Mouse (Mus musculus) urinary bladder, adult 18-20 months (tissue): ENCODE results near the gene H2-M10.1.
"Not testable (repeated sequence)": the region's sequence is repeated elsewhere in the genome, so short reads cannot be mapped to it uniquely, and the experiment has no call there.

Experiments
- DNase-seq, 2 experiments: peaks; one replicate each; pipeline ENCODE4 v3.0.0; 2022; ENCODE audit warnings: low spot score in 2 of 2, mixed read lengths in 2 of 2

The H2-M10.1 gene

DNA sequence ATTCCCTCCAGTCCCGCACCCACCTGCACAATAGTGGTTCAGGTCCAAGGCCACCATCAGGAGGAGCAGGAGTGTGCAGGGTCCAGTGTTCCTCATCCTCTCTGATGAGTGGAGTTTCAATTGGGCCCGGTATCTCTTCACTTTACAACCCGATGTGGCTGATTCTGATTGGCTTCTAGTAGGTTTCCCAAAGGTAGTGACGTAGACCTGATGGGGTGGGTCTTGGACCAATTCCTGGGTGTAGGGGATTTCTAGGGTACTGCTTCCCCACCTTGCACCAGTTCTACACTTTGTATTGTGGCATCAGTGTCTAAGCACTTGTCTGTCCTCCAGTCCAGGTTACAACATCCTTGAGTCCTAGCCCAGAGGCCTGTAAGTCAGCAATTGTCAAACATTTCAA, at the start of gene H2-M10.1:
Gene H2-M10.1 (minus strand): TSS at position 101 of the 400 bp plus-strand sequence.
- no peak for DNase-seq

DNA sequence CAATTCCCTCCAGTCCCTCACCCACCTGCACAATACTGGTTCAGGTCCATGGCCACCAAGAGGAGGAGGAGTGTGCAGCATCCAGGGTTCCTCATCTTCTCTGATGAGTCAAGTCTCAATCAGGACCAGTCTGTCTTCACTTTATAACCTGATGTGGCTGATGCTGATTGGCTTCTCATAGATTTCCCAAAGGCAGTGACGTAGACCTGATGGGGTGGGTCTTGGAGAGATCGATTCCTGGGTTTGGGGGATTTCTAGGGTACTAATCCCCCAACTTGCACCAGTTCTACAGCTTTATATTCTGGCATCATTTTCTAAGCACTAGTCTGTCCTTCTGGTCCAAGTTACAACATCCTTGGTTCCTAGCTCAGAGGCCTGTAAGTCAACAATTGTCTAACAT, 42.4 kb upstream of the H2-M10.1 start, which contains the start of gene H2-M10.3:
Gene H2-M10.3 (minus strand): TSS at position 101 of the 400 bp plus-strand sequence.
- DNase-seq: not testable (repeated sequence)

DNA sequence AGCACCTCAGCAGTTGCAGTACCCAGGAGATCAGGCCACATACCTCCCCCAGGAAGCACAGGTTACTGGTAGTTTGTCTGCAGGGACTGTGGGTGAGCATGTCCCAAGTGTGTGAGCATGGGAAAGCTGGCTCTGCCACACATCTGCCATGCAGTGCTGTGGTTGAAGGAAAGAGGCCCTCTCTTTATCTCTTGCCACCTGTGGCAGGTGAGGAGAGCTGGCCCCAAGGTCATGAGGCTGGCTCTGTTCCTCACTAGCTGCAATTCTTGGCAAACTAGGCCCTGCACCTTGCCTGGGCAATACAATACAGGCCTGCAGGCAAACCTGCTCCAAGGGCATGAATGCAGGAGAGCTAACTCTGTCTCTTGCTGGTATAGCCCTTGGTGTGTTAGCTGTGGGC, 36.4 kb upstream of the H2-M10.1 start:
- DNase-seq: not testable (repeated sequence)

DNA sequence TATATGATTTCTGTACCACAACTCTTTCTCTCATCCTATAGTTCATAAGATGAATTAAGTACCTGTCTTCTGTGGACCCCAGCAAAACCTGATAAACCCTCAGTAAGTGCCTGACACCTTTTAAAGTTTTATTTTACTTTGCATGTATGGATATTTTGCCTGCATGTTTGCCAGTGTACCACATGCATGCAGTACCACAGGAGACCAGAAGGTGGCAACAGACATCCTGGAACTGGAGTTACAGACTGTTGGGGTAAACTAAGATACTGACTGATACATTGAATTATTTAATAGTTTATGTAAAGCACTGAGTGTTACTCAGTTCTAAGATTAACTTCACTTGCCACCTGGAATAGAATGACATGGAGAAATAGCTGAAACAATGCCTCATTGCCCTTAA, 31.6 kb upstream of the H2-M10.1 start:
- peak; percentile 11 to 18 for DNase-seq

DNA sequence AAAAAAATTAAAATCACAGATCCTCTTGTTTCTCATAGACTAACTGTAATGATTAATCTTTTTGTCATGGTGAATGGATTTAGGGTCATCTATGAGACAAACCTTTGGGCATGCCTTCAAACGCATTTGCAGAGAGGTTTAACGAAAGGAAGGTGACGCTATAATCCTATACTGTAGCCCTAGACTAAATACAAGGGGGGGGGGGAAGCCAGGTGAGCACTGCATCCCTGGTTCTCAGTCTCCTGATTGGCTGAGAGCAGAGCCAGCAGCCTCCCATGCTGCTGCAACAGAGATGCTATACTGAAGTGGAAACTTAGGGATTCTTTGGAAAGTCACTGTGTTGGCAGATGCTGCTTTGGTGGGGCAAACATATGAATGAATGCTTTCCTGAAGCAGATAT, 29.8 kb upstream of the H2-M10.1 start:
- no peak for DNase-seq

DNA sequence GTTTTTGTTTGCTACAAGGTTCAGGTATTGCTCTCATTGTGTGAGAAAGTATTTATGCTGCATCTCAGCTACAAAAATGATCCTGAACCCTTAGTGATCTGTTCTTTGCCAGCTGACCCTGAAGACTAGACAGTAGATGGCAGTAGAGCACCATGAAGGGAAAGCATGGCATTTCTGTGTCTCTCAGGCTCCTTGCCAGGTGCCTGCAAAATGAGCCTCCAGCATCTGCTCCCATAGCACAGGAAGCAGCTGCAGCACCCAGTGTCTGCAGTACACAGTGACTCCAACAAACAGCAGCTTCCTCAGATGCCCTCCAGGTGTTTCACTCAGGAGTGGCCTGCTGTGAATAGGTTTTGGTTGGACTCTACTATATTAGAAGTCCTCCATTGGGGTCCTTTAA, 29.4 kb upstream of the H2-M10.1 start:
- DNase-seq: peak in 1 of 2 experiments; percentile 4

DNA sequence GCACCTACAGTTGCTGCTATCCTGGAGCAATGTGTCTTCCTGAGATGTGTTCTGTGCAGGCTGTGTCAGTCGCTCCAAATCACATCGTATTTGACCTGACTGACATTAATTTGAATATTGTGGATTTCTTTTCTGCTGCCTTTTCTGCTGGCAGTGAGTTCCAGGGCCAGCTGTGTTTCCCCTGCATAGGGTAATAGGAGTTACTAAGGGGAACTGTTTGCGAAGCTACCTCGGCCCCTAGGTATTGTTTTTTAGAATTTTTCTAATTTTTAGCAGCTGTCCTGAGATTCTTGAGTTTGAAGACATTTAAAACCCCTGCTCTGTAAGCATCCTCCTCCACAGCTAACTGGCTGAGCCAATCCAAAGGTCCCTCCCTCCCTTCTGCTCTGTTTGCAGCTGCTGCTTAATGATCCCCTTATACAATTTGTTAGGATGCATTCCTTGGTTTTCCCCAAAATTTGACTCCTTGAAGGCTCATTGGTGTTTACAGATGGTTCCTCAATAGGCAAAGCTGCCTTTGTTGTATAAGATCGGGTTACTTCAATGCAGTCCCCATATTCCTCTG, 10.2 kb downstream of the H2-M10.1 start:
- no peak for DNase-seq

DNA sequence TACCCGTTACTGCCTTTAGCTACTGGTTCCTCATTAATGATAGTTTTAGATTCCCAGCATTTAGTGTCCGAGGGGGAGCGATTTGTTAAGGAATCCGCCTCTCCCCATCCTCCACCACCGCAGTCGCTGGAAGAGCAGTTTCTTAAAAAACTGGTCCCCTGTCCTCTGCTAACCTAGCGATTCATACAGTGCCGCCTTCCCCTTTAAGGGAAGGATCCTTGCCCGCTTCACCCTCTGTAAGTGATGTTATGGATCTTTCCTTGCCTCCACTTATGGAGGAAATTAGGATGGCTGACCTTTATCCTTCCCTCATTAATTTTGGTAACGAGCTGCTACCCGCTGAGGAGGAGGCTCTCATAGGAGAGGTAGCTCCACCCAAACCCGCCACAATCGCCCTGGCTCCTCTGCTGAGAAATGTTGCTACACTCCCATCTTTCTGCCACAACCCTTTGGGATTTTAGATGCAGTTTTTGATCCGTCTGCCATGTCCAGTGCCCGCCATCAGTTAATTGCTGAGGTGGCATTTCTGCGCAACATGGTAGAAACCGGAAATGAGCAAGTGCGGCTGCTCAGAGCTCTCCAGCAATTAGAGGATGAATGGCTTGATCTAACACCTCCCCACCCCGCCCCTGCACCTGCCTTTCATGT, 10.8 kb downstream of the H2-M10.1 start:
- DNase-seq: peak; percentile 6 to 35

DNA sequence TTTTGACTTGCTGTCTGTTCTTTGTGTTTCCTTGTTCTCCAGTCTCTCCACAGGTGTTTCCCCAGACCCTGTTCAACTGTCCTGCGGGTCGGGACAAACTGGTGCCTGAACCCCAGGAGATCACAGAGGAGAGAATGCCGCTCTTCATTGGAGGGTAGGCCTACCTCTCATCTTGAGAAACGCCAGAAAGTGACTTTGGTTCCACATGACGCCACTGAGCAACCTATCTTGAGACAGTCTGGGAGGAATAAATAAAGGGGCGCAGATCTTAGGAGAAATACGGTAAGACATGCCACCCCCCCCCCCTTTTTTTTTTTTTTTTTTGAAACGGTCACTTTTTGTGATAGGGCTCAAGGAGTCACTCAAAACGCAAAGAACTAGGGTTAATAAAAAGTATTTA, 11.4 kb downstream of the H2-M10.1 start:
- DNase-seq: peak in 1 of 2 experiments; percentile 3

DNA sequence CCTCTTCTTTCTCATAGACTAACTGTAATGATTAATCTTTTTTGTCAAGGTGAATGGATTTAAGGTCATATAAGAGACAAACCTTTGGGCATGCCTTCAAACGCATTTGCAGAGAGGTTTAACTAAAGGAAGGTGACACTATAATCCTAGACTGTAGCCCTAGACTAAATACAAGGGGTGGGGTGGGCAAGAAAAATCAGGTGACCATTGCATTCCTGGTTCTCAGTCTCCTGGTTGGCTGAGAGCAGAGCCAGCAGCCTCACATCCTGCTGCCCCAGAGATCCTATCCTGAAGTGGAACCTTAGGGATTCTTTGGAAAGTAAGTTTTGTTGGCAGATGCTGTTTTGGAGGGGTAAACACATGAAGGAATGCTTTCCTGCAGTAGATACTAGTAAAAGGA, 16.7 kb downstream of the H2-M10.1 start:
- DNase-seq: no peak

DNA sequence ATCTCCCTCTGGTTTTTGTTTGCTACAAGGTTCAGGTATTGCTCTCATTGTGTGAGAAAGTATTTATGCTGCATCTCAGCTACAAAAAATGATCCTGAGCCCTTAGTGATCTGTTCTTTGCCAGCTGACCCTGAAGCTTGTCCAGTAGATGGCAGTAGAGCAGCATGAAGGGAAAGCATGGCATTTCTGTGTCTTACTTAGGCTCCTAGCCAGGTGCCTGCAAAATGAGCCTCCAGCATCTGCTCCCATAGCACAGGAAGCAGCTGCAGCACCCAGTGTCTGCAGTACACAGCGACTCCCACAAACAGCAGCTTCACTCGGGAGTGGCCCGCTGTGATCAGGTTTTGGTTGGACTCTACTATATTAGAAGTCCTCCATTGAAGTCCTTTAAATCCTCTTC, 17.1 kb downstream of the H2-M10.1 start:
- DNase-seq: peak in 1 of 2 experiments; percentile 20

DNA sequence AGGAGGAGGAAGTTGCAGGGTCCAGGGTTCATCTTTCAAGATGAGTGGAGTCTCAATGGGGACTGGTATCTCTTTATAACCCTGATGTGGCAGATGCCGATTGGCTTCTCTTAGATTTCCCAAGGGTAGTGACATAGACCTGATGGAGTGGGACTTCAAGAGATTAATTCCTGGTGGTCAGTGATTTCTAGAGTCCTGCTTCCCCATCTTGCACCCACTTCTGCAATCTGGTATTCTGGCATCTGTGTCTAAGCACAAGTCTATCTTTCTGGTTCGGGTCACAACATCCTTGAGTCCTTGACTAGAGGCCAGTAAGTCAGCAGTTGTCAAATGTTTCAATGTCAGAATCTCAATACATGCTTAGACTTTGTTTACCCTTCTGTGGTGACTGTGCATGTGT, 39.6 kb downstream of the H2-M10.1 start, which contains the start of gene H2-M10.2:
Gene H2-M10.2 (minus strand): TSS at position 101 of the 400 bp plus-strand sequence.
- no peak for DNase-seq

DNA sequence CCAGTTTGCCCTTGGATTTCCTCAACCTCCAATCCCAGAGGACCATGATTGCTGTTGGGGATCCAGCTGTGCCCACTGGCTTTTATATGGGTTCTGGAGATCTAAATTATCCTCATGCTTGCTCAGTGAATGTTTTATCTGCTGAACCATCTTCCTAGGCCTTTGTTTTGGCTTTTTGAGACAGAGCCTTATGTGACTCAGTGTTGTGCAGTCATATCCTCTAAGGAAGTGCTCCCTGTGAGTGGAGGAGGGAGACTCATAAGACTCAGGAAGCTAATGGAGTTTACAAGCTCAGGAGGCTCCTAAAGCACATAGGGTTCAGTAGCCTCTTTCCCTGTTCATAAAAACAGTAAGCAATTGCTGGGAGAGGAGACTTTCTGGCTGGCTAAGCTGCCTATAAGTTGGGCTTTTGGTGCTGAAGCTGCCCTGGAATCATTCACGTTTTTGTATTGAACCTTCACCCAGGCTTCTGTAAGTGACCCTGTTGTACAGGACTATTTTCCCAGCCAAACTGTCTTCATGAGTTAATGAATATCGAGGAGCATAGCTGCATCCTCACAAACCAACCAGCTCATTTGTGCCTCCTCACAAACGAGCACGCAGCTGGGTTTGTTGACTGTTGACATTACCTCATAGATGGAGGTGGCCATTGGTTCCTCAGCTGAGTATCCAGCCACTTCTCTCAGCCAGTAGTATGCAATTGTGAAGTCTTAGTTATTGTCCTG, 44.3 kb downstream of the H2-M10.1 start:
- no peak for DNase-seq

DNA sequence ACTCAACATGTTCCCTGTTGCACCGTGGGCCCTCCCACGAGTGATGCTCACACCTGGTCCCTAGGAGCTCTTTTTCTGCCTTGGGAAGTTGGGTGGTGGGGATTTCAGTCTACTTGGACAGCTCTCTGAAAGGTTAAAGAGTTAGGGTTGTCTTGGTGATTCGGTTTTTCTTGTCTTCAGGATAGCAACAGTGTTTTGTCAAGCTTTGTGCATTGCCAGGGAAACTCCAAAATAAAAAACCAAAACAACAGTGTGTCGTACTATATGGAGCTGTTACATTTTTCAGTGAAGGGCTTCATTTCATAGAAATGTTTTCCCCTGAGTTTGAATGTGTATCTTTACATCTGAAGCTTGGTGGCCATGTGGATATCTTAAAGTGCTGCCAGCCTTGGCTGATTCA, 51.2 kb downstream of the H2-M10.1 start:
- no peak for DNase-seq

DNA sequence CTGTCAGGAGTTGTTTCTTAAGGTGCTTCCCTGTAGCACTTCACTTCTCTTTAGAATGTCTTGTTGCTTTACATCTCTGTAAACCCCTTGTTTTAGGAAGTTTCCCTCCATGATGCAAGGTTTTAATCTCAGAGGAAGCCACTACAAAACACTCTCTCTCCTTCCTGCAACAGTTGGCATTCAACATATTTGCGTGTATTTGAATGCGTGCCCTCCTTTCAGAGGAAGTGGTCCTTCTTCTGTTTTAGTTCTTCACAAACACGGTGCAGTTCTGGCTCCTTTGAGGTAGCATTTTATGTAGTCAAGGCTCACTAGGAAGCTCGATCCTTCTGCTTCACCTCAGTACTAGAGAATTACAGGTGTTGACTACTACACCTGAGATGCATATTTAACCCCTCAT, 52.2 kb downstream of the H2-M10.1 start:
- no peak for DNase-seq
